Mouse (Mus musculus) erythroblast, embryonic 14.5 days (primary cell): Measurements from ENCODE around the gene Baz2b. TPM values are rescaled to one million over a fixed set of nuclear protein-coding genes. Genes with fewer than 3 reads are reported as not detected.
"Not testable (repeated sequence)": the region's sequence is repeated elsewhere in the genome, so short reads cannot be mapped to it uniquely, and the experiment has no call there.

Source experiments
- H3K27me3 ChIP-seq: 2 replicates; pipeline ENCODE4 v1.6.1; 2012; ENCODE audit warnings: inconsistent platforms; ENCODE audit not compliant: control insufficient read depth
- H3K36me3 ChIP-seq: 2 replicates; pipeline ENCODE4 v1.6.1; 2012; ENCODE audit warnings: mild to moderate bottlenecking, inconsistent platforms; ENCODE audit not compliant: control insufficient read depth
- H3K4me1 ChIP-seq: 2 replicates; pipeline ENCODE4 v1.6.1; 2012; ENCODE audit warnings: inconsistent platforms; ENCODE audit not compliant: control insufficient read depth
- H3K4me3 ChIP-seq: replicated peaks from 2 replicates; pipeline ENCODE3; 2012; ENCODE audit warnings: moderate library complexity, mild to moderate bottlenecking, inconsistent platforms
- H3K9me3 ChIP-seq: 2 replicates; pipeline ENCODE4 v1.6.1; 2012; ENCODE audit warnings: low read length, inconsistent platforms, mixed read lengths; ENCODE audit not compliant: control insufficient read depth
- GATA1 ChIP-seq: IDR thresholded peaks from 2 replicates; pipeline ENCODE4 v1.6.1; 2012; ENCODE audit warnings: low read length, inconsistent platforms, mixed read lengths
- TAL1 ChIP-seq: IDR thresholded peaks from 3 replicates; pipeline ENCODE4 v1.6.1; 2012; ENCODE audit warnings: low read length, inconsistent platforms, mixed read lengths
- polyA plus RNA-seq: library from polyadenylated mRNA; stranded (reverse); fragments of >175 nt; gene quantifications from 2 replicates; pipeline ENCODE4 v1.2.3, GENCODE M21; 2012

Gene Baz2b
- polyA plus RNA-seq, 1 experiment = 1.8 TPM

DNA sequence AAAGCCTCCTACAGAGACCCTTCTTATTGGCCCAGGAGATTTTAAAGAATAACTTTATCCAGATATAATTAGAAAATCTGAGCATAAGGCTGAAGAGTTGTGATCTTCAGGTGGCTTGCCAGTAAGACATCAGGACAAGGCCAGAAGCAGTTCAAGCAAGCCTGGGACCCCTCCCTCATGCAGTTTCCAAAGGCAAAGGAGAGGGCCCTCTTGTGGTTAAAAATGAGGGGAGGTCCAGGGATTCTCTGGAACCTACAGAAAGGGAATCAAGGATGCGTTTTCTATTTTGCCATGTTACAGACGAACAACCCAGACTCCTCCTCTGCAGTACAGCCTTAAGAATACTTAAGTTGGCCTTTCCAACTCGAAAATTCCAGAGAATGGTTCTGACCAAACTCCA lies 62.2 kb downstream of the Baz2b start:
- Histone ChIP-seq H3K4me3 (no peak overlapping the region), H3K27me3 (no peaks in the 10 kb centered on the region), H3K4me1 (peaks cover 33% of the 10 kb centered on the region), H3K36me3 (no peaks in the 10 kb centered on the region), H3K9me3 (no peaks in the 10 kb centered on the region)
- no peak for TF ChIP-seq GATA1
- TF ChIP-seq TAL1 = no peak

DNA sequence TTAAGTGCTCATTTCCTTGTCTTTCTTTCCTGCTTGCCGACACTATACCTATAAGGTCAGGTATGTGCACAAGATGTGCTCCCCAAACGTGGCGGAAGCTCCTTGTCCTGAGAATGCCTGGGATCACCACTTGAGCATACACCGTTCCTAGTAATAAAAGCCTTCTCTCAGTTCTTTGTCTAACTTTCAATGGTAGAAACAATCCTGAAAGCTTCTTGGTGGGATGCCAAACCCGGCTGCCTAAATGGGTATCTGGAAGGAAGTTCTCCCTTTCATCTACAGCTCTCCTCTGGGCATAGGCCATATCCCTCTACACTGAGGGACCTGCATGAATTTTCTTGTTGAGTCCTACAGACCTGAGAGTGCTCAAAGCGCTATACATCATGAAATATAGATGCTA lies 63.9 kb downstream of the Baz2b start:
- Histone ChIP-seq H3K36me3 (no peaks in the 10 kb centered on the region), H3K9me3 (no peaks in the 10 kb centered on the region), H3K27me3 (no peaks in the 10 kb centered on the region), H3K4me1 (peaks cover 49% of the 10 kb centered on the region), H3K4me3 (no peak overlapping the region)
- no peak for TF ChIP-seq GATA1
- no peak for TF ChIP-seq TAL1

DNA sequence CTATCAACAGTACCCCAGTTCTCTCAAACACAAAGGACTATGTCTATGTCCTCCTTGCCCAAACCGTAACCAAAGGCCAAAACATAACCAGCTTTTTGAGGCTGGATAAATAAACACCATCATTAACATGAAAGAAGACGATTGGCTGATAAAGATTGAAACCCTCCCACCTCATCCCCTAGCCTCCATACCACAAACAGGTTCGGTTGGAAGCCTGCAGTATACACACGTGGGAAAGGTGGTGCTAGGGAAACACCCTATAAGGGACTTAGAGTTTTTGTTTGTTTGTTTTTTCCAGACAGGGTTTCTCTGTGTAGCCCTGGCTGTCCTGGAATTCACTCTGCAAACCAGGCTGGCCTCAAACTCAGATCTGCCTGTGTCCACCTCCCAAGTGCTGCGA lies 66.3 kb downstream of the Baz2b start:
- H3K36me3 ChIP-seq = no peaks in the 10 kb centered on the region
- TF ChIP-seq GATA1 = no peak
- no peak for TF ChIP-seq TAL1

DNA sequence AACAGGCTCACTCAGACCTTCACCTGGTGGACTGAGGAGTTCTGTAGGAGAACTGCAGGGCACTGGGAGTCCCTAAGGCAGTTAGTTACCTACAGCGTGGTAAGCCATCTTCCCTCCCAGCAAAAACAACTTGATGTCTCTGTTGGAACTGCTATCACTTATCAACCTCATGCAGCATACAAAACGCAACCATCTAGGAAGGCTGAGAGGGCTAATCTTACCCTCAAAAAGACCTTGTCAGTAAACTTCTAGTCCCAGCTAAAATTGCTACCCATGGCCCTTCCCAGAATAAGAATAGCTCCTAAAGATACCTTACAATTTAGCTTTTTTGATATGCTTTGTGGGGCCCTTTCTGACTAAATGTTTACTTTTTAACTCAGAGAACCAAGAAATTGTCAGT lies 67.4 kb downstream of the Baz2b start:
- H3K36me3 ChIP-seq = no peaks in the 10 kb centered on the region
- TF ChIP-seq GATA1 (no peak), TAL1 (peak; percentile 49)
- peaks cover 76% of the 10 kb centered on the region for H3K4me1 ChIP-seq
- H3K4me3 ChIP-seq = peak overlapping the region; percentile 19
- no peaks in the 10 kb centered on the region for H3K27me3 ChIP-seq
- no peaks in the 10 kb centered on the region for H3K9me3 ChIP-seq

More for the DNA sequence above, 66.3 kb downstream of the Baz2b start:
- Histone ChIP-seq H3K4me1 (peaks cover 67% of the 10 kb centered on the region), H3K4me3 (peak overlapping the region; percentile 5), H3K27me3 (no peaks in the 10 kb centered on the region), H3K9me3 (no peaks in the 10 kb centered on the region)

DNA sequence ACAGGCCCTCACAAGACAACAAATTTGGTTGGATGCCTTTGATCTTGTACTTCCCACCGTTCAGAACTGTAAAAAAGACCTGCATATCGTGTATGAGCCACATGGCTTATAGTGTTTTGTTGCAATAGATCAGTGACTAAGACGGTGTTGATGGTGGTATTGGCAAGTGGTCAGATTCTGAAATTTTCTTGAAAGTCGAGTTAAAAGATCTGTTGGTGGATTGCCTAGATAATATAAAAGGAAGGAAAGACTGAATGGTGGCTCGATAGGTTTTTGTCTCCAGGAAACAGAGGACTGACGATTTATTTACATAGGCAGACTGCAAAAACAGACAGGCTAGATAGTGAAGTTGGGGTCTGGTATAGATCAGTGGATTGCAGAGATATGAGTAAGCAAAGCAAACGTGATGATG lies 70.9 kb downstream of the Baz2b start:
- Histone ChIP-seq H3K4me3 (no peak overlapping the region), H3K9me3 (no peaks in the 10 kb centered on the region), H3K27me3 (no peaks in the 10 kb centered on the region), H3K4me1 (peaks cover 68% of the 10 kb centered on the region), H3K36me3 (no peaks in the 10 kb centered on the region)
- TF ChIP-seq GATA1 = no peak

DNA sequence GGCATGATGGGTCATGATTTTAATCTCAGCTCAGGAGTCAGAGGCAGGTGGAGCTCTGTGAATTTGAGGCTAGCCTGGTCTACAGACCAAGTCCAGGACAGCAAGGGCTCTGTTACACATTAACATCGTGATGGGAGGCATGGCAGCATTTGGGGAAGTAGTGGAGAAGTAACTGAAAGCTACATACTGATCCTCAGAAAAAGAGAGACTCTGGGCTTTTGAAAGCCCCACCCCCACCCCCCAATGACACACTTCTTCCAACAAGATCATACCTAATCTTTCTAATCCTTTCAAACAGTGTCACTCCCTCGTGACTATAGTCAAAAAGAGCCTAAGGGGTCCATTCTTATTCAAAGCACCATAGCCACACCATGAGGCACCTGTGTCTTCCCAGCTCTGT lies 73.8 kb downstream of the Baz2b start:
- Histone ChIP-seq H3K4me3 (no peak overlapping the region), H3K27me3 (no peaks in the 10 kb centered on the region), H3K36me3 (no peaks in the 10 kb centered on the region), H3K9me3 (no peaks in the 10 kb centered on the region), H3K4me1 (peaks cover 39% of the 10 kb centered on the region)
- no peak for TF ChIP-seq TAL1
- no peak for TF ChIP-seq GATA1

DNA sequence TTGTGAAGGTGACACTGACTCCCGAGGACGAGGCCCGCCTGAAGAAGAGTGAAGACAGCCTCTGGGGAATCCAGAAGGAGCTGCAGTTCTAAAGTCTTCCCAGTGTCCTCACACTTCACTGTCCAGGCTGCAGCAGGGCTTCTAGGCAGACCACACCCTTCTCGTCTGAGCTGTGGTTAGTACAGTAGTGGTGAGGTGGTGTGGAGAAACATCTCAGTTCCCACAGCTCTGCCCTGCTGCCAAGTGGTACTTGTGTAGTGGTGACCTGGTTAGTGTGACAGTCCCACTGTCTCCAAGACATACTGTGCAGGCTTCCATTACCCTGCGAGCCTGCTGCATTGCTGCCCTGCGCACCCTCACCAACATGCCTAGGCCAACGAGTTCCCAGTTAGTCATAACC lies 74.7 kb downstream of the Baz2b start:
- H3K27me3 ChIP-seq, H3K36me3 ChIP-seq, H3K4me3 ChIP-seq, H3K9me3 ChIP-seq: not testable (repeated sequence)
- peaks cover 32% of the 10 kb centered on the region for H3K4me1 ChIP-seq

DNA sequence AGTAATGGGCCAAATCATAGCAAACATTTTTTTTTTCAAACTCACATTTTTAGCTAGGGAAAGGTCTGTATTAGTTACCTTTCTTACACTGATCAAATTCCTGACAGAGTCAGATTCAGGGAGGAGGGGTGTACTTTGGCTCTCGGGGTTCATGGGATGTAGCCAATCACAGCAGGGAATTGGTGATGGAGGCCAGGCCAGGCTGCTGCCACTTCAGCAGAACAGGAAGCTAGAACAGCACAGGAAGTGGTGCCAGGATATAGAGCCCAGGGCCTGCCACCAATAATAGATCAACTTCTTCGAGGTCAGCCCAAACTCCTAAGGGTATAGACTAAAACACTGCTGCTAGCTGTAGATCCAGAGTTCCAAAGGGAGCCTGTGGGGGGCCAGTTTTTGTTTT lies 76.6 kb downstream of the Baz2b start:
- Histone ChIP-seq H3K4me3 (no peak overlapping the region), H3K9me3 (no peaks in the 10 kb centered on the region), H3K36me3 (no peaks in the 10 kb centered on the region), H3K4me1 (peaks cover 13% of the 10 kb centered on the region), H3K27me3 (no peaks in the 10 kb centered on the region)
- no peak for TF ChIP-seq GATA1
- TF ChIP-seq TAL1 = no peak

DNA sequence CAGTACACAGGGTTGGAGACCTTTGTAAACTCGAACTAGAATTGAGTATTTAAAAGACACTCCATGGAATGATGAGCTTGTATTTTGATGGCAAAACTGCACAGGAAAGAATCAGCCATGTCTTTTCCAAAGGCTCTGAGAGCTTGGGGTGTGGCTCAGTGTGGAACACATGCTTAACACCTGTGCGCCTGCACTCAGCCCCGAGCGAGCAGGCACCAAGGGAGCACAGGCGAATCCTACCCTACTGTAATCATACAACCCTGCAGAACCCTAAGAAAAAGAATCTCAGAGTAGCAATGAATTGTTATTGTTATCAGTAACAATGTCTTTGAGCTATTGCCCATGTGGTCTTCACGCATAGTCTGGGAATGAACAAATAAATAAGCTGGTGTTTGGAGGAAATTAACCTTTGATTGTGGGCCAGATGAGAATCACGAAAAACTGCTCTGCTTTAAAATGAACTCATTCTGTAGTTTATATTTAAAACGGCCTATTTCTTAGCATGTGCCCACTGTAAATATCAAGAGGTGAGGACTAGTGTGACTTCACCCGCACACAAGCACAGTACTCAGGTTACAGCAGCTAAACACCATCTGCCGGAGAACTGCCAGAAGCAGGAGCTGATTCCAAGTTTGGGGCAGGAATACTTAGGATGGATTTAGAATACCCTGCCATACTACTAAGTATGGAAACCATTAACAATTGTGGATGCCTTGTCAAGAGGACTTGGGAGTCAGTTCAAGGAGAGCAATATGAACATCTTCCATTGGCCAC lies 77.2 kb downstream of the Baz2b start:
- Histone ChIP-seq H3K9me3 (no peaks in the 10 kb centered on the region), H3K27me3 (no peaks in the 10 kb centered on the region), H3K36me3 (no peaks in the 10 kb centered on the region), H3K4me1 (peaks cover 7% of the 10 kb centered on the region), H3K4me3 (no peak overlapping the region)
- no peak for TF ChIP-seq TAL1
- no peak for TF ChIP-seq GATA1

DNA sequence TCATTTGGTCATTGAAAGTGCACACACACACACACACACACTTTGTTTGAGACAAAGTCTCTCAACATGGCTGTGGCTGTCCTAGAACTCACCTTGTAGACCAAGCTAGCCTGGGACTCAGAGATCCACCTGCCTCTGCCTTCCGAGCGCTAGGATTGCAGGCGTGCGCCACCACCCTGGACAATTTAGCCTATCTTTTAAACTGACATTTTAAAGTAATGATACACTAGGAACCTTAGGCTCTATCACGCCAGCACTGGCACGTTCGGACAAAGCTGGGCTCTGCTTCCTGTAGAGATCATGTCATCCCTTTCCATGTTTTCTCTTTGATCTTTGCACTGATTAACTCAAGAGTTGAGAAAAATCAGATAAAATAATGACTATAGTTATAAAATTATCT lies 81.0 kb downstream of the Baz2b start:
- Histone ChIP-seq H3K4me1 (peaks cover 13% of the 10 kb centered on the region), H3K27me3 (no peaks in the 10 kb centered on the region), H3K36me3 (no peaks in the 10 kb centered on the region), H3K9me3 (no peaks in the 10 kb centered on the region), H3K4me3 (no peak overlapping the region)
- TF ChIP-seq TAL1 = no peak
- no peak for TF ChIP-seq GATA1
